Mouse (Mus musculus) forebrain, embryonic 15.5 days (tissue): Measurements from ENCODE around the gene Adcy4. TPM values are rescaled to one million over a fixed set of nuclear protein-coding genes. Genes with fewer than 3 reads are reported as not detected.

Source experiments
- ATAC-seq: fragments of 200-750 bp; cut with Nextera tagmentation; replicated peaks from 2 replicates; pipeline ENCODE4 v1.8.0; 2017; ENCODE audit warnings: mild to moderate bottlenecking, moderate TSS enrichment, moderate library complexity
- H3K27ac ChIP-seq: fragments of 300-500 bp; sonication (generic); replicated peaks from 2 replicates; pipeline ENCODE4 v1.5.1; 2015; ENCODE audit warnings: mild to moderate bottlenecking, inconsistent platforms
- H3K27me3 ChIP-seq: fragments of 300-500 bp; sonication (generic); 2 replicates; pipeline ENCODE4 v1.6.1; 2015; ENCODE audit warnings: inconsistent platforms
- H3K36me3 ChIP-seq: fragments of 300-500 bp; sonication (generic); 2 replicates; pipeline ENCODE4 v1.6.1; 2015; ENCODE audit warnings: mild to moderate bottlenecking, inconsistent platforms
- H3K4me1 ChIP-seq: fragments of 300-500 bp; sonication (generic); 2 replicates; pipeline ENCODE4 v1.6.1; 2015; ENCODE audit warnings: inconsistent platforms
- H3K4me2 ChIP-seq: fragments of 300-500 bp; sonication (generic); replicated peaks from 2 replicates; pipeline ENCODE4 v1.6.1; 2015; ENCODE audit warnings: mild to moderate bottlenecking, inconsistent platforms
- H3K4me3 ChIP-seq: fragments of 300-500 bp; sonication (generic); 2 replicates; pipeline ENCODE4 v1.5.1; 2015; ENCODE audit warnings: mild to moderate bottlenecking, inconsistent platforms
- H3K9ac ChIP-seq: fragments of 300-500 bp; sonication (generic); replicated peaks from 2 replicates; pipeline ENCODE4 v1.6.1; 2015; ENCODE audit warnings: mild to moderate bottlenecking, inconsistent platforms
- H3K9me3 ChIP-seq: fragments of 300-500 bp; sonication (generic); 2 replicates; pipeline ENCODE4 v1.6.1; 2016; ENCODE audit warnings: inconsistent platforms
- WGBS: fragments of 180-500 bp; shearing (Covaris S2); methylation state at CpG from one replicate; pipeline ENCODE4 v1.1.7; 2015; ENCODE audit warnings: mixed read lengths; 5-methylcytosine and 5-hydroxymethylcytosine counted together
- polyA plus RNA-seq: library from polyadenylated mRNA; unstranded; fragments of >200 nt; fragmentation: Nextera tagmentation; extraction: Ambion mirVana; gene quantifications from 2 replicates; pipeline ENCODE4 v1.2.1, GENCODE M21; 2015

Adcy4 gene
- polyA plus RNA-seq, 1 experiment from 2014 or later, result 4.0 TPM

DNA sequence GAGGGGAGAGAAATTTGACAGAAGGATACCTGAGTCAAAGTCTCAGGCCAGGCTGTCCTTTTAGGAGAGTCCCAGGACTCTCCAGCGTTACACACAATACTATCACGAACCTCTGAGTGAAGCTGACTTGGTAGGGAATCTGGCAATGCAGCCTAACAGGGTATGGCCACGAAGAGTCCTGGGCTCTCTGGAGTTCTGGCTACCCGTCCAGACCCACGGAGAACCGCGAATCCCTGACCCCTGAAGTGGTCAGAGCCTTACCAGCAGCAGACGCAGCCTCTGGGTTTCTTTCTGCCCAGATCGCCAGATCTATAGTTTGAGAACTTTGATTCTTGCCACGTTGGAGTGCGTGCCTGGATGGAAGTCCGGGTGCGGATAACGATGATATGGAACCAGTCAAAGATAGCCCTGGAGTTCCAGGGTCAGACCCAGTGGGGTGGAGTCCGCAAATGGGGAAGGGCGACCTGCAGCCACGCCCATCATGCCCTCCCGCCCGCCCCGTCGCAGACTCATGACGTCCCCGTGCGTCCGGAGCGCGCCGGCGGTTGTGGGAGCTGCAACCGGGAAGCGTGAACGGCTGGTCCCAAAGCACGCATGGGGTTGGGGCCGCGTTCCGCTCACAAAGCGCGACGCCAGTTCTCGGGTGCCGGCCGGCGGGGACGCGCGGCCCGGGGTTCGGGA lies 38.6 kb downstream of the Adcy4 start, which contains the start of the genes Dhrs1 and Nop9:
Gene Dhrs1, minus strand, starts transcription at position 511 of the 681 bp plus-strand sequence.
Gene Nop9, plus strand, starts transcription at position 514 of the 681 bp plus-strand sequence.
- Histone ChIP-seq H3K27me3 (no peaks in the 10 kb centered on the region), H3K4me2 (peak within 1 kb of the TSS; percentile 96), H3K36me3 (peaks cover 27% of the 10 kb centered on the region), H3K4me3 (peak within 1 kb of the TSS; percentile 75), H3K9ac (peak within 1 kb of the TSS; percentile 73), H3K27ac (peak within 1 kb of the TSS; percentile 53; the same call in 1 of the 2 replicates), H3K9me3 (no peaks in the 10 kb centered on the region), H3K4me1 (peaks cover 35% of the 10 kb centered on the region)
- peak; percentile 85 for ATAC-seq
- 1% methylated on average over 48 of the region's 48 CpGs for WGBS

DNA sequence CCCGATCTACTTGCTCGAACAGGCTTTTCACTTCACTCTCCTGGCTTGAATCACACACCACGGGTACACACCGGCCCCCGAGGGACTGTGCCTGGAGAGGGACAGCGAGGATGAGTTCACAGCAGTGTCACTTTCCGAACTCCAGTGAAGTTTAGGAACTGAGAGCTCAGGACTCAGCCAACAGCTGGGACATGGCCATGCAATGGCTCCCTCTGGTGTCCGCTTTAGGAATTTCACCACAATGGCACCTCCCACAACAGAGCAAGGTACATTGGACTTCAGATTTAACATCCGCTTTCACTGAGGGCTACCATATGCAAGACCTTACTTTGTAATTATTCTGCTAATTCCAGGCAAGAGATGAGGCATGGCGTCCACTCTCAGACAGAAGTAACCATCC lies 40.2 kb downstream of the Adcy4 start:
- peak; percentile 62 for ATAC-seq
- Histone ChIP-seq H3K9me3 (no peaks in the 10 kb centered on the region), H3K36me3 (peaks cover 18% of the 10 kb centered on the region), H3K4me3 (no peak overlapping the region), H3K27me3 (no peaks in the 10 kb centered on the region), H3K4me1 (peaks cover 35% of the 10 kb centered on the region), H3K27ac (no peak overlapping the region), H3K4me2 (no peak overlapping the region), H3K9ac (0 out of 2 replicates have a peak overlapping the region, but pooled peaks have one; percentile 19)
- 22% methylated on average over 10 of the region's 10 CpGs for WGBS

GRCm38 (mm10) chr14:55737086-55737687 lies 46.7 kb downstream of the Adcy4 start:
- H3K4me3 ChIP-seq, result no peak overlapping the region
- H3K4me2 ChIP-seq, result no peak overlapping the region
- no peak overlapping the region for H3K9ac ChIP-seq
- H3K4me1 ChIP-seq, result no peaks in the 10 kb centered on the region
- ATAC-seq, result no peak
- no peak overlapping the region for H3K27ac ChIP-seq
- H3K27me3 ChIP-seq, result no peaks in the 10 kb centered on the region
- H3K36me3 ChIP-seq, result peaks cover 18% of the 10 kb centered on the region
- H3K9me3 ChIP-seq, result no peaks in the 10 kb centered on the region
- 91% methylated on average over 9 of the region's 9 CpGs for WGBS

DNA sequence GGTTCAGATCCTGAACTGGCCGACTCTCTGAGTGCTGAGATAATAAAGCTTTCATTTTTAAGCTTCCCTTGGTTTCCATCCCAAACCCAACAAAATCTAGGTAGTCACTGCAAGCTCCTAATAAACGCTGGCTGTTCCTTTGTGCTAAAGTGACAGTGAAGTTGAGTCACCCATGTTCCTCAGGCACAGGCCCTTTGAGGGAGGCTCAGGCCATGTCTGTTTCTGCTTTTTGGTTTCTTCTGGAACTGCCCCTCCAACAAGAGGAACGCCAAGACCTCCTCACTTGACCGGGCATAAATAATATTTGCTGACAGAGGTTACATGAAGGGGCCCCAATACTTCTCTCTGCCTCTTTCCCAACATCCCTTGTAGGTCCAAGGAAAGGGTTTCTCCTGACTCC lies 48.1 kb downstream of the Adcy4 start:
- H3K4me2 ChIP-seq, result no peak overlapping the region
- WGBS, result 78% methylated on average over 4 of the region's 4 CpGs
- H3K27ac ChIP-seq, result no peak overlapping the region
- 0 out of 2 replicates have a peak, but pooled peaks cover 2% of the 10 kb centered on the region for H3K4me1 ChIP-seq
- H3K9me3 ChIP-seq, result no peaks in the 10 kb centered on the region
- no peak overlapping the region for H3K9ac ChIP-seq
- peaks cover 14% of the 10 kb centered on the region for H3K36me3 ChIP-seq
- H3K27me3 ChIP-seq, result no peaks in the 10 kb centered on the region
- no peak for ATAC-seq
- H3K4me3 ChIP-seq, result no peak overlapping the region

DNA sequence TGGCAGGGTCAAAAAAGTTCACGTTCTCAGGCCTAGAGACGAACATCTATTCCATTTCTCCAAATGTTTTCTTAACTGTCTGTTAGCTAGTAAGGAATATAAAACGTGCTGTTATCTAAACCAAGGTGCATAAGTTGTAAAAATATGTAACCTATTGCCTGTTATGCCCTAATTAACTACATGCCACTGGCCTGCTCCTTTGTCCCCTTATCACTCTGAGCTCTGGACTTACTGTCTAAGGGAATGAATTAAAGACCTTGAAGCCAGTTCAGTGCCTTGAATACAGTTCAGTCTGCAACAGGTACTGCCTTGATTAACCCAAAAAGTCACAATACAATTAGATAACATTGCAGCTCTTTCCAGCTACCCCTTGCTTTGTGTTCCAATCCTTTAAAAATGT lies 48.6 kb downstream of the Adcy4 start:
- Histone ChIP-seq H3K9me3 (no peaks in the 10 kb centered on the region), H3K27me3 (no peaks in the 10 kb centered on the region), H3K4me3 (no peak overlapping the region), H3K27ac (no peak overlapping the region), H3K4me1 (peaks cover 6% of the 10 kb centered on the region; the same call in 1 of the 2 replicates), H3K9ac (no peak overlapping the region), H3K4me2 (no peak overlapping the region), H3K36me3 (peaks cover 11% of the 10 kb centered on the region)
- no peak for ATAC-seq
- 73% methylated on average over 3 of the region's 3 CpGs for WGBS

GRCm38 (mm10) chr14:55734869-55735268 lies 49.0 kb downstream of the Adcy4 start:
- H3K4me2 ChIP-seq, result no peak overlapping the region
- H3K9ac ChIP-seq, result no peak overlapping the region
- H3K4me3 ChIP-seq, result no peak overlapping the region
- H3K27me3 ChIP-seq, result no peaks in the 10 kb centered on the region
- peaks cover 7% of the 10 kb centered on the region for H3K36me3 ChIP-seq
- 73% methylated on average over 7 of the region's 7 CpGs for WGBS
- ATAC-seq, result no peak
- peaks cover 11% of the 10 kb centered on the region for H3K4me1 ChIP-seq
- H3K27ac ChIP-seq, result no peak overlapping the region
- H3K9me3 ChIP-seq, result no peaks in the 10 kb centered on the region

DNA sequence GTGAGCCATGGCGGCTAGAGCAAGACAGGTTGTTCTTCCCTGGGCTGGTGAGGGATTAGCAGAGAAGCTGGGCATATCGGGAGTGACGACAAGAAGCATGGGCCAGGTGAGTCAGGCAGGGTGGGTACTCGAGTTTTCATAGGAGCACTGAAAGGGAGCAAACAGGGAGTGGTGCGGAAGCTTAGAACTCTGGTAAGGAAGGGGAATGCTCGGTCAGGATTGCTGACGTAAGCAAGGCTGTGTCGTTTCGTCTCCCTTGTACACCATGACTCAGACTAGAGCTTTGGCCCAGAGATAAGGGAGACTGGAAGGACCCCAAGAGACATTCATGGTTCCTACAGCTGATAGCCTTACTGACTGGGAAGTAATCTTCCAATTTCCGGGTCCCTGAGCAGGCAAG lies 50.0 kb downstream of the Adcy4 start:
- H3K4me1 ChIP-seq, result peaks cover 11% of the 10 kb centered on the region
- H3K4me3 ChIP-seq, result no peak overlapping the region
- H3K27ac ChIP-seq, result no peak overlapping the region
- H3K4me2 ChIP-seq, result no peak overlapping the region
- H3K9me3 ChIP-seq, result no peaks in the 10 kb centered on the region
- no peaks in the 10 kb centered on the region for H3K27me3 ChIP-seq
- 77% methylated on average over 10 of the region's 10 CpGs for WGBS
- ATAC-seq, result no peak
- no peak overlapping the region for H3K9ac ChIP-seq
- H3K36me3 ChIP-seq, result peaks cover 7% of the 10 kb centered on the region

- no peaks in the 10 kb centered on the region for H3K9me3 ChIP-seq
- no peak overlapping the region for H3K4me2 ChIP-seq
- peak overlapping the region; percentile 52; the same call in 1 of the 2 replicates for H3K27ac ChIP-seq
- ATAC-seq, result peak; percentile 64
- H3K9ac ChIP-seq, result no peak overlapping the region
- 57% methylated on average over 7 of the region's 7 CpGs for WGBS
- no peak overlapping the region for H3K4me3 ChIP-seq
- peaks cover 11% of the 10 kb centered on the region for H3K4me1 ChIP-seq
- H3K36me3 ChIP-seq, result no peaks in the 10 kb centered on the region
- H3K27me3 ChIP-seq, result no peaks in the 10 kb centered on the region
Measured at GRCm38 (mm10) chr14:55730531-55731032, 53.3 kb downstream of the Adcy4 start.

DNA sequence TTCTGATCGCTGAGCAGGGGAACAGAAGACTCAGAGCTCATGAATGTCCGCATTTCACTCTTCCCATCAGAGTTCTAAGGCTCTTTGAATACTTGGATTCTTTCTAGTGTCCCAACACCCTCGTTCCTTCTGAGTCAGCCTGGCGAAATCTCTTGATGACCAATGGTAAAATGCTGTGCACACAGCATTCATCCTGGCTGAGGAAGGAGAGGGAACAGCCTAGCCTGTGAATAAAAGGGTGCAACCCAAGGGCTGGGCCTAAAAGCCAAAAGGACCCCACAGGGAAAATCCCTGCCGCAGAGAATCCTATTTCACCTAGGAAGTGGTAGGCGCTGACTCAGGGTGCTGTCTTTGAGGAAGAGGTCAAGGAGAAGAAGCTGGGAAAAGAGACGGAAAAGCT lies 53.8 kb downstream of the Adcy4 start:
- Histone ChIP-seq H3K9me3 (no peaks in the 10 kb centered on the region), H3K4me1 (peaks cover 11% of the 10 kb centered on the region), H3K36me3 (no peaks in the 10 kb centered on the region), H3K27me3 (no peaks in the 10 kb centered on the region), H3K4me3 (no peak overlapping the region), H3K4me2 (no peak overlapping the region), H3K9ac (no peak overlapping the region), H3K27ac (peak overlapping the region; percentile 52; the same call in 1 of the 2 replicates)
- 63% methylated on average over 7 of the region's 7 CpGs for WGBS
- ATAC-seq, result peak; percentile 19; the same call in 1 of the 2 replicates

DNA sequence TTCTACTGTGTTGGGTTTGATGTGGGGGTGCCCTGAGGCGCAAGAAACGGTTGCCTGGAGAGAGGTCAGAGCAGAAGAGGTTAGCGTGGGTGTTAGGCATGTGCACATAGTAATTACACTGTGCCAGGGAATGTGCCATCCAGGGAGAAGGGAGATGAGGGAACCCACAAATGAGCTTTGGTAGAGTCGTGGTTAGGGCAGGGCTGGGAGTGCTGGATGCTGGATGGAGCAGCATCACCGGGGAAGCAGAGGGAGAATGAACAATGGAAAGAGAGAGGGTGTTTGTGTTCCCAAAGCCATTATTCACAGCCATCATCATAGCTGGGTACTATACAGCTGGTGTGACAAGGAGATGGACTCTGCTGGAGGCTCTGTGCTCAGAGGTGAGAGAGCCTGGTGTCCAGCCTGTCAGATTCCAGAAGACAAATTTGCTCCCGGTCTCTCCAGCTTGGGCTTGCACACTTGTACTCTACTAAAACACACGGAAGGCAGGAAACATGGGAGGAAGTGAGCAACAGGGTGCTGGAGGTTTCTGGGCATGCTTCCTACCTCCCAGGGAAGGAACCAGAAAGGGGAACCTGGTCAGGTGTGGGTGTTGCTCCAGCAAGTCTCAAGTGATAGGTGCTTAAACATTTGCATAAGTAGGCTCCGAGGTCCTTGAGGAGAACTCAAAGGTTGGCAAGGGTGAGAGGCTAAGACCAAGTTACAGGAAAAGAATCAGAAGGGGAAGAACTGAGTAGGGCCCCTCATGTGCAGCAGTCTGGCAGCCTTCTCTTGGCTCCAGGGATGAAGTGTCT lies 55.8 kb downstream of the Adcy4 start:
- H3K4me3 ChIP-seq, result no peak overlapping the region
- no peak for ATAC-seq
- WGBS, result 73% methylated on average over 8 of the region's 8 CpGs
- H3K27me3 ChIP-seq, result no peaks in the 10 kb centered on the region
- peaks cover 11% of the 10 kb centered on the region for H3K4me1 ChIP-seq
- H3K9ac ChIP-seq, result no peak overlapping the region
- no peak overlapping the region for H3K4me2 ChIP-seq
- no peak overlapping the region for H3K27ac ChIP-seq
- H3K9me3 ChIP-seq, result no peaks in the 10 kb centered on the region
- no peaks in the 10 kb centered on the region for H3K36me3 ChIP-seq

- H3K27ac ChIP-seq, result no peak overlapping the region
- H3K4me3 ChIP-seq, result no peak overlapping the region
- no peak overlapping the region for H3K4me2 ChIP-seq
- H3K27me3 ChIP-seq, result no peaks in the 10 kb centered on the region
- no peaks in the 10 kb centered on the region for H3K9me3 ChIP-seq
- H3K36me3 ChIP-seq, result no peaks in the 10 kb centered on the region
- no peak overlapping the region for H3K9ac ChIP-seq
- no peak for ATAC-seq
- peaks cover 20% of the 10 kb centered on the region for H3K4me1 ChIP-seq
Measured at GRCm38 (mm10) chr14:55726261-55726660, 57.6 kb downstream of the Adcy4 start.

GRCm38 (mm10) chr14:55724411-55724871 lies 59.5 kb downstream of the Adcy4 start:
- no peak overlapping the region for H3K9ac ChIP-seq
- H3K4me1 ChIP-seq, result peaks cover 13% of the 10 kb centered on the region
- no peak overlapping the region for H3K4me2 ChIP-seq
- no peak overlapping the region for H3K27ac ChIP-seq
- no peak overlapping the region for H3K4me3 ChIP-seq
- no peaks in the 10 kb centered on the region for H3K9me3 ChIP-seq
- ATAC-seq, result no peak
- no peaks in the 10 kb centered on the region for H3K27me3 ChIP-seq
- WGBS, result 63% methylated on average over 8 of the region's 8 CpGs
- H3K36me3 ChIP-seq, result 0 out of 2 replicates have a peak, but pooled peaks cover 4% of the 10 kb centered on the region
